Mouse (Mus musculus): ENCODE results near the gene Hint1.

DNA sequence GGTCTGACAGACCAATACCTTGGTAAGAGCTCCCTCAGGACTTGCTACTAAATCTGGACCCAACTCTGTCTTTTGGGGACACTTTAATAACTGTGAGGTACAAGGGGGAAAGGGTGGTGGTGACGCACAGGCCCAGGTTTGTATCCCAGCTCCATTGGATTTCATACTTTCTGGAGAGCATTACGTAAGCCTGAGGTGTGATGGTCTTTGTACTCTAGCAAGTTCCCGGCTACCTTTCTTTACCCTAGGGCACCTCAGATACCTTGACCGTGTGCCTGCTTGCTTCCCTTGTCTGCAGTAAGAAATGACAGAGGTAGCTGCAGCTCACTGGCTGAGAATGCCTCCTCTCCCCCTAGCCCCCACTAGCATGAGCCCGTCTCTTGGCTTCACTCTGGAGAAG lies 41.1 kb downstream of the Hint1 start:
- no peak for TF ChIP-seq EP300 (IDR thresholded peaks at IDR 0.05; ENCODE audit: insufficient read depth, low read depth, low read length)
- no peak for TF ChIP-seq POLR2A (IDR thresholded peaks at IDR 0.05; ENCODE audit: insufficient read depth, low read length)

Measured in ES-Bruce4 (cell line).